Mouse (Mus musculus): ENCODE results near the gene Pyy.

Pyy gene

DNA sequence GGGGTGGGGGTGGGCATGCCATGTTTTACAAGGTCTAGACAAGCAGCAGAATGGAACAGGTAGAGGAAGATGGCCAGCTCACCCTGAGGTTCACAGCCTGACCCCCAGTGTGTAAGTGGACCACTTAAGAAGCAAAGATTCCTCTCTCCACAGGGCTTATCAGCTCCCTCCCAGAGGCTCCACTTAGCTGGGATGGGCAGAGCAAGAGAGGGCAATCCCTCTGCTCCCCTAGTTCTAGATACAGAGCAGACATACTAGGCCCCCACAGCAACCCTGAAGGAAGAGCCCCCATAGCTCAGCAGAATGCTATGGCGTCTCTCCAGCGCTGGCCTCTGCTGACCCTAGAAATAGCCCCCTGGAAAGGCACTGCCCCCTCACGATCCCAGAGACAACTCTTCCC lies 12.0 kb downstream of the Pyy start:
- DNase-seq (ENCODE audit: low read depth, low spot score), result no peak

DNA sequence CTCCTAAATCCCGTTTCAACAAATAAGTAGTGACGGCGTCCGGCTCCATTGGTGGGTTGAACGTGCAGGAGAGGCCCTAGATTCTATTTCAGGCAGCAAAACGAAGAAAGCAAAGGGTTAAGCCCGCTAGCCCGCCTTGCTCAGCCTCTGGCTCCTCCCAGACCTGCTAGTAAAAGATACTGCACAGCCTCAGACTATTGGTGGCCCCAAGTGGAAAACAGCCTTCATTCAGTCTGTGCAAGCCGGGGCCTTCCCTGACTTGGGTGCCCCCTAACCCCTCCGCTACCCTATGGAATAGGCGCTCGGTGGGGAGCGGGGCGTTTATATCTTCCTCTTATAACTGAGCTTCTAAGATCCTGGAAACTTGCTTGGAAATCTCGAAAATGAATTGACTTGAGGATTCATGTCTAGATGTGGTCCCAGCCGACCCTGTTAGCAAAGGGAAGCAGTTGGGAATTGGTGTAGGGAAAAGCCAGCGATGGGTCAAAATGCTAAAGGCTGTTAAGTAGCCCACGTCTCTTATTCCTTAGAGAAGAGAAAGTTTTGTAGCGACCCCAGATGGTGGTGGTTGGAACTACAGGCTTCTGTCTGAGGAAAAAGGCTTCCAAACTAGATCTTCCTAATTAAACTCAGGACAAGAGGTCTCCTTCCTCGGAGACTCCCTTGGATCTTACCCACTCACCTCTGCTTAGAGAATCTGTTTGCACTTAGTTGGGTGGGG lies 18.4 kb downstream of the Pyy start:
- peak; percentile 23 for DNase-seq (ENCODE audit: low read depth, low spot score)

DNA sequence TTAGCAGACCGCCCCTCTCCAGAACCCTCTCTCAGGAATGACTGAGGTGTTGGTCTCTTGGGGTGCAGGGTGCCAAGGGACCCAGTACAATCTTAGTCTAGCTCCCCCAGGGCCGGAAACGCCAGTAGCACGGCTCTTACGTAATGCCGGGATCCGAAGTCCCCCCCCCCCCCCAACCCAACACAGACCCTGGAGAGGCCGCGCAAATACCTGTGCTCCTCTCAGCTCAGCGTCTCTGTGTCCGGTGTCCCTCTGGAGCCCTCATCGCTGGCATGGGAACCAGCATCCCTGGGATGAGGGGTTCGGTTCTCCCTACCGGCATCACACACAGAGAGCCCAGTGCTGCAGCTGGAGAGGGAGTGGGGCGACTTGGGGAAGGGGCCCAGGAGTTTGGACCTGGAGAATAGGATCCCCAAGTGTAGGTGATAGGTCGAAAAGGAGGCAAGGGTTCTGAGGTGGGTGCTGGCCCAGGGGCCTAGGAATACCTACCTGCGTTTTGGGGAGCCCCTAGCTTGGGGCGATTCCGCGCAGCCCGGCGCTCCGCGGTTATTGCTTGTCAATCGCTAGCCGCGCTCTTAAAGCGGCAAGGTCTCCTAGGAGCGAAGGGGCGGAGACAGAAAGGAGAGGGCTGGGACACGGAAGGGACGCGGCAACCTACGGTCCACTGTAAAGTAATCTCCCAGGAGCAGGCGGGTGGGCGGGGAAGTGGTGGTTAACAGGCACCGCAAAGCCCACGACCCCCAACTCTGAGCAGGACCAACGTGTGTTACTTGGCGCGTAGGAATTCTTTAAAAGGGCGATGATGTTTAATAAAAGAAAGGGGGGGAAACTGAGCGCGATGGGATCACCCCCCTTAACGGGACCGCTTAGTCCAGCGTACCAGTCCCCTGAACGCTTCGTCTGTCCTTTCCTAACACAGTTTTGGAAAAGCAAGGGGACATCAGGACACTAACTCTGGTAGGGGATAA lies 19.4 kb downstream of the Pyy start, which contains the start of gene Mpp2:
Gene Mpp2 (minus strand): TSS at position 585 of the 968 bp plus-strand sequence.
- peak; percentile 27 for DNase-seq (ENCODE audit: low read depth, low spot score)

DNA sequence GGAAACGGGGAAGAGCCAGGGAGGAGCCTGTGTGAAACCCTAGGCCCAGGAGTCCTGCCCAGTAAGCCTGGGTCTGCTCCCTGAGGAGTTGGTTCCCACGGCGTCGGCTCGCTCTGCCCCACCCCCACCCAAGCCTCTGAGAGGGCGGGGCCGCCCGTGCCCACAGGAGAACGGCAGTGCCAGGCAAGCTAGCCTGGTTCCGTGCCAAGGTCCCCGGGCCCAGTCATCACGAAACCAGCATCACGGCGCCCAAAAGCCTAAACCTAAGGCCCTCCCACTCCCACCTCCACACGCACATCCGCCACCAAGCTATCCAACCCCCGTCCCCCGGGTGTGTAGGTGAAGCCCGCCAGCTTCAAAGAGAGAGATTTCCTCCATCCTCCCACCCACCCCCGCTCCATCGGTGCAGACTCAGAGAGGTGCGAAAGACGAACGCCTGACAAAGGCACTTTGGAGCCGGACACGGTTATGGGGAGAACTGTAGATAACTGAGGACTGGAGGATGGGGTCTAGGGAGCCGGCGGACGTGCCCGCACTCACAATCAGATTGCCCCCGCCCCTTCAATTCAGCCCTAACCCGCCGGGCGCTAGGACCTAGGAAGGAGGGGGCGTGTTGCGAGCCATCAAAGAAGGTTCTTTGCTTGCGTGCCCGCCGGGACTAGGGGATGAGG lies 20.4 kb downstream of the Pyy start:
- peak; percentile 39 for DNase-seq (ENCODE audit: low read depth, low spot score)

DNA sequence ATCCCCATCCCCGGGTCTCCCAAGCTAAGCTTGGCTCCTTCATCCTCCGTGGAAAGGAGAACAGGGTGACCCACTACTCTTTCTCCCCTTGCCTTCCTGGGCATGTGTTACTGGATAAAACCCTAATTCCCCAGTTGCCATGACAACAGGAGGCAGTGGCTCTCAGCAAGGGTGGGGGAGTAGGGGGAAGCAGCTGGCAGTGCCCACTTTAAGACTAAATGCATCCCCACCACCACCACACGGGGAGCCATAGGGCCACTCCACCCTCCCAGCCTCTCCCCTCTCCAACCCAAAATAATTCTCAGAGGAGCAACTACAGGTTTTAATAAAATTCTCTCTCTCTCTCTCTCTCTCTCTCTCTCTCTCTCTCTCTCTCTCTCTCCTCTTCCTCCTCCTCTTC lies 21.3 kb downstream of the Pyy start:
- DNase-seq (ENCODE audit: low read depth, low spot score), result no peak

DNA sequence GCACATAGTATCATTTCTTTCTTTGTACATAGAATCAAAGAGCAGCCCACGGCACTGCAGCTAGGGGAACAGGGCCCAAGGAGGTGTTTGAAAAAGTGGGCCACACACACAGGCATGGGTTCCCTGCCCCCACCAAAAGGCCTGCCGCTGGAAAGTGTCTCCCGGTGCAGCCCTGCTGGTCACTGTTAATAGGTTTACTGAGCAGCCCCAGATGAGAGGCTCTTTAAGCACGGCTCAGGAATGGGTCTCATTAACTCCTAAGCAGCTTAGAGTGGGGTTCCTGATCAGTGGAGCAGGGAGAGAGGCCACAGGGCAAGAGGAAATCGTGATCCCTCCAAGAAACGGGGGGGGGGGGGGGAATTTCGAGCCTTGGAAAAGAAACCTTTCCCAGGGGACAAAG lies 23.5 kb downstream of the Pyy start:
- DNase-seq (ENCODE audit: low read depth, low spot score), result no peak

DNA sequence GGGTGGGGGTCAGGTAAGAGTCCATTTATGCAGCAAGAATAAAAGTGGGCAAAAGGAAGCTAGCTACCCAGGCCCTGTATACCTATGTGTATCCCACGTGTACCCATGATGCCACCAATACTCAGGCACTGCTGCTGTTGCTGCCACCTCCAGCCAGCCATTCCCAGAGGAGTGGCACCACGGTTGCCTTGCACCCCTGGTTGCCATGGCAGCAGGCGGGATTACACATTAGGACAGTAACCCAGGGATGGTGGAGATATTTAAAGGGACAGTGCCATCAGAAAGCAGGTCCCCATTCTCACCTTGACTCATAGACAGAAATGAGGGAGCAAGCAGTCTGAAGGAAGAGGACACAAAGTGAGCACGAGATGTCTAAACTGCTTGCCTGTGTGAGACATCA lies 24.4 kb downstream of the Pyy start:
- DNase-seq (ENCODE audit: low read depth, low spot score), result no peak

DNA sequence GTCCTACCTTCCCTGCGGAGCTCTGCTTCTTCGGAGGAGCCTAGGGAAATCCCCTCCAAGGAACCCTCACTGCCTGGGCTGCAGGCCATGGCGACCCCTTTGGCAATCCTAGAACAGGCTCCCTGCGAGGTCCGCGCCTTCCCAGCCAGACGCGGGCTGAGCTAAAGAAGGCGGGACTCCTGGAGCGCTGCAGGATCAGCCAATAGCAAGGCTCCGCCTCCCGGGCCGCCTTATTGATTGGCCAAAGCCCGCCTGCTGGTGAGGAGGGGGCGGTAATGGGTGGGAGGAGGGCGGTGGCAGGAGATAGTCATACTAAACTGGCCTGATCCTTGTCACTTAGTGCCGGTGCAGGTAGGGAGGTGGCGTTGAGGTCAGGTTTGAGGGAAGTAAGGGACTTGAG lies 25.3 kb downstream of the Pyy start:
- DNase-seq (ENCODE audit: low read depth, low spot score), result no peak

DNA sequence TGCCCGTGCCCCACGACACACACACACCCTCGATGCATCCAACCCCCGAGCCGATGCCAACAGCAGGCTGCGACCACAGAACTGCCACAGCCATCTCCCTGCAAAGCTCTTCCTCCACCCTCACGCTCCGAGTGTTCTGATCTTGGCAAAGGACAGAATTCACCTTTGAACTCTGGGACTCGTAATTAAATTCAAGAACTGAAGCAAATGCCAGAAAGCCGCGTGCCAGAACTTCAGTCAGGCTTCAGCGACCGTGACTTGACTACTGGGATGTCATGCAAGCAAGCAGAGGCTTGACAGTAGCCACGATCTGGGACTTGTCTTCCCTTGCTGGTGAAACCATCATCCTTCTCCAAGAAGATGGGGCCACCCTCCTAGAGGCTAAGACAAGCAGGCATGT lies 33.9 kb downstream of the Pyy start:
- DNase-seq (ENCODE audit: low read depth, low spot score), result no peak

DNA sequence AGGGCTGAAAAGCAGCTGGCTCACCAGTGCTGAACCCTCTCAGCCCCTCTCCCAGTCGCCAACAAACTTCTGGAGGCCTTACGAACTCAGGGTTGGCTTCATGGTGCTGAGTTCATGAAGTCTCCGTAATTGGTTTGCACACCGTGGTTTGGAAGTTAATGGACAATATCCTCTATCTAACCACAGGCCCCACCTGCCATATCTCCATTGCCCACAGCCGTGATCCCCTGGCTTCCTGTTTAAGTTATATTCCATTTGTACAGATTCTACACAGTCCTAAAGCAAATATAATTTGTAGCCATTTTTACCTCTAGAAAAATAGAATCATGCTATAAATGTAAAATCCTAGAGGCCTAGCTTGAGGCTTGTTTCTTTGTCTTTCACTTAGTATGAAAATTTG lies 34.9 kb downstream of the Pyy start:
- no peak for DNase-seq (ENCODE audit: low read depth, low spot score)

DNA sequence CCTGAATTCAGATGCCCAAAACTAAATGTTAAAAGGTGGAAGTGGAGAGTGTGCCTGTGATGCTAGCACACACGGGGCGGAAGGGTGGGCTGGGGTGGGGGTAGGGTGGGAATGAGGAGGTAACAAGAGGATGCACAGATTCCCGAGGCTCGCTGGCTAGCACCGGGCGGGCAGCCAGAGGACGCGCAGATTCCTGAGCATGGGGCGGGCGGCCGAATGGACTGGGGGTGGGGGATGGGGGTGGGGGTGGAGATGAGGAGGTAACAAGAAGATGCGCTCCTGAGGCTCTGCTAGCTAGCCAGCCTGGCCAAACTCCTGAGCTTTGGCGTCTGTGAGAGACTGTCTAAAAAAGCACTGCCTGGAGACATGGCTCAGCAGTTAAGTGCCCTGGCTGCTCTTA lies 37.2 kb downstream of the Pyy start:
- DNase-seq (ENCODE audit: low read depth, low spot score), result no peak

DNA sequence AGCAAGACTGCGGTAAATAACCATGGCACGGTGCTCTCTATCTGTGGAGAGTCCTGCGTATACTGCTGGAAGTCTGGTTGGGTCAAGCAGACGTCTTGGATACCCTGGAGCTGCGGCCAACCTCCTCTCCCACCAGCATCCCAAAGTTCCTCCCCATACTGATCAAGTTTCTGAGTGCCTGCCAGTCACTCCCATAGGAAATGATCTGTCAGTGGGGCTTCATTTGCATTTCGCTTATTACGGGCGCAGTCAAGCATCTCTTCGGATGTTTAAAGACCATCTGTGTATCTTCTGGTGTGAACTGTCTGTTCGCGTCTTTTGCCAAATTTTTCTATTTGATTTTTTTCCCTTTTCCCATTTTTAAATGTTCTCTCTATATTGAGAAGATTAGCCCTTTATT lies 38.0 kb downstream of the Pyy start:
- DNase-seq (ENCODE audit: low read depth, low spot score), result no peak

DNA sequence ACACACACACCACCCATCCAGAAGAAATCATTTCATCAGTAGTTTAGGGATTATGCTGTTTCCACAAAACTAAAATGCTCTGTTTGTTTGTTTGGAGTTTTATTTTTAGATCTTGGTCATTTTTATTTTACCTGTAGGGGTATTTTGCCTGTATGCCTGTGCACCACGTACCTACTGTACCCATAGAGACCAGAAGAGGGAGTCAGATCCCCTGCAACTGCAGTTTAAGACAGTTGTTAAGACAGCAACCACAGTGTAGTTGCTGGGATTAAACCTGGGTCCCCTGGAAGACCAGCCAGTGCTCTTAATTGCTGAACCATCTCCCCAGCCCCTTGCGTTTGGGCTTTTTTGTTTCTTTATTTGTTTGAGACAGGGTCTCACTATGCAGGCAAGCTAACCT lies 38.7 kb downstream of the Pyy start:
- no peak for DNase-seq (ENCODE audit: low read depth, low spot score)

DNA sequence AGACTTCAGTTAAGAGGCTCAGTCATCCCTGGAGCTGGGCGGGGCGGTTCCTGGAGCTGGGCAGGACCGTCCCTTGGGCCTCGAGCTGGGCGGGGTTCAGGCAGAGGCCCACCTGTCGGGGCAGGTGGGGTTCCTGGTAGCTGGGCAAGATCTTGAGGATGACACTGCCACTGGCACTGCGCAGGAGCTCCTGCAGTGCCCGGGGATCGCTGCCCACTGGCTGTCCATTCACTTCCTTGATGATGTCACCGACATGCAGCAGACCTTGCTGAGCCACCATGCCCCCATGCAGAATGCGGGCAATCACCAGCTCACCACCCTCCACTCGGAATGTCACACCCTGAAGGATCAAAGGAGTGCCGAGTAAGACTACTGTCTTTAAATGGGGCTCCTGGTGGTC lies 44.6 kb downstream of the Pyy start:
- DNase-seq (ENCODE audit: low read depth, low spot score), result no peak

DNA sequence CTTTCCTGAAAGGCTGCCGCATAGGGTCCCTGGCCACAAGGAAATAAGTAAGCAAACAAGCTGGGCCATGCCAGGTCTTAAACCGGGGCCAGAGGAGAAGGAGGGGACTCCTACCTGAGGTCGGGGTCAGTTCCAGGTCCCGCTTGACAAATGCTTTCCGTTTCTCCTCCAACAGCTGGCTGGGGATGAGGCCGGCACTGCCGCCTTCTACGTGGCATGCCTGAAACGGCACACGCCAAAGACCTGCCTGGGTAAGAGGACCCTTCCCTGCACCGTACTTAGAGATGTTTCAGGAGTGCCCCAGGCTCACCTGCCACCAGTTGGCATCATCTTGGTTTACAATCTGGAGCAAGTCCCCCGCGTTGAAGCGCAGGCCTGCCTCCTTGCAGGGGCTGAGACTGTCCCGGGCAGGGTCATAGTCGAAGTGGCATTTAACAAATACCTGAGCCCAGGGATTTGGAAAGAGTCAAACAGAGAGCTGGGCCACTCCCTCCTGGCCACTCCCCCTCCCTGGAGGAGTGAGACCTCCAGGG lies 45.6 kb downstream of the Pyy start:
- no peak for DNase-seq (ENCODE audit: low read depth, low spot score)

DNA sequence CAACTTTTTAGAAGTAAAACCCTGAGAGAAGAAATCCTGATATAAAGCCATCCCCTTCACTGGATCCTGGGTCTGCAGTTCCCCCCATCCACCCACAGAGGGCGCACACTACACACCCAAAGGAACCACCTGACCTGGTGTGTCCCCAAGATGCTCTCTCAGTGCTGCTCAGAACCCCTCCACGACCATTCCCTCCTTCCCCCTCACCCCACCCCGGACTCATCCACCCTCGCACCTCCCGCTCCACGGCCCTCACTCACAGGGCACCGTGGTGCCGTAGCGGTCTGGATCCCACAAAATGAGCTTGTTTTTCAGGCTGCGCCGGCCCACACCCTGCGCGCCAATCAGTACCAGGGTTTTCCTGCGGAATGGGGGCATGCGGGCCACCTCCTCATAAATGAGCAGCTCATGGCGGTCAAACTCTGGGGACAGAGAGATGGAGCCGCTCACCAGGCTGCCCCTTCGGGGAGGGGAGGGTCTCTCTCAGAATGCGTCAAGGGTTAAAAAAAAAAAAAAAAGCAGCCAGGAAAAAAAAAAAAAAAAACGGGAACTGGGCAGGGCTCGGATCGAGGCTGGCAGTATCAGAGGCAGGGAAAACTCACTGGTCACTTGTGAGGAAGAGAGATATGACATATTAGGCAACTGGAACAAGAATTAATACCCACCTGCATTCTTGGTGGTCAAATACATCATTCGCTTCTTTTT lies 46.2 kb downstream of the Pyy start:
- DNase-seq (ENCODE audit: low read depth, low spot score), result peak; percentile 54

Measured in skeletal muscle tissue, adult 2 months (tissue).